Mouse (Mus musculus) embryonic facial prominence, embryonic 15.5 days (tissue): Measurements from ENCODE around the gene Eri2. TPM values are rescaled to one million over a fixed set of nuclear protein-coding genes. Genes with fewer than 3 reads are reported as not detected.
A peak's percentile ranks its signal among the peaks of the same experiment; 100 is the strongest.

Source experiments
- ATAC-seq: fragments of 200-750 bp; cut with Nextera tagmentation; 2 replicates; pipeline ENCODE4 v1.8.0; 2017; ENCODE audit warnings: low read depth, moderate TSS enrichment; ENCODE audit not compliant: insufficient number of reproducible peaks, low FRiP score, low TSS enrichment
- H3K27ac ChIP-seq: fragments of 300-500 bp; sonication (generic); replicated peaks from 2 replicates; pipeline ENCODE4 v1.5.1; 2015; ENCODE audit warnings: mild to moderate bottlenecking, inconsistent platforms
- H3K27me3 ChIP-seq: fragments of 300-500 bp; sonication (generic); 2 replicates; pipeline ENCODE4 v1.6.1; 2015; ENCODE audit warnings: inconsistent platforms
- H3K36me3 ChIP-seq: fragments of 300-500 bp; sonication (generic); 2 replicates; pipeline ENCODE4 v1.6.1; 2015; ENCODE audit warnings: mild to moderate bottlenecking, inconsistent platforms
- H3K4me1 ChIP-seq: fragments of 300-500 bp; sonication (generic); 2 replicates; pipeline ENCODE4 v1.6.1; 2015; ENCODE audit warnings: inconsistent platforms
- H3K4me2 ChIP-seq: fragments of 300-500 bp; sonication (generic); replicated peaks from 2 replicates; pipeline ENCODE4 v1.6.1; 2015; ENCODE audit warnings: mild to moderate bottlenecking, inconsistent platforms
- H3K4me3 ChIP-seq: fragments of 300-500 bp; sonication (generic); replicated peaks from 2 replicates; pipeline ENCODE4 v1.5.1; 2015; ENCODE audit warnings: mild to moderate bottlenecking, inconsistent platforms
- H3K9ac ChIP-seq: fragments of 300-500 bp; sonication (generic); 2 replicates; pipeline ENCODE4 v1.6.1; 2015; ENCODE audit warnings: inconsistent platforms
- H3K9me3 ChIP-seq: fragments of 300-500 bp; sonication (generic); replicated peaks from 2 replicates; pipeline ENCODE4 v1.6.1; 2016; ENCODE audit warnings: inconsistent platforms
- WGBS: fragments of 180-500 bp; shearing (Covaris S2); methylation state at CpG from one replicate; pipeline ENCODE4 v1.1.7; 2015; 5-methylcytosine and 5-hydroxymethylcytosine counted together
- polyA plus RNA-seq: library from polyadenylated mRNA; unstranded; fragments of >200 nt; fragmentation: Nextera tagmentation; extraction: Ambion mirVana; gene quantifications from 2 replicates; pipeline ENCODE4 v1.2.1, GENCODE M21; 2015

Gene Eri2
- polyA plus RNA-seq, result 18.5 and 19.8 TPM in 2 replicates

DNA sequence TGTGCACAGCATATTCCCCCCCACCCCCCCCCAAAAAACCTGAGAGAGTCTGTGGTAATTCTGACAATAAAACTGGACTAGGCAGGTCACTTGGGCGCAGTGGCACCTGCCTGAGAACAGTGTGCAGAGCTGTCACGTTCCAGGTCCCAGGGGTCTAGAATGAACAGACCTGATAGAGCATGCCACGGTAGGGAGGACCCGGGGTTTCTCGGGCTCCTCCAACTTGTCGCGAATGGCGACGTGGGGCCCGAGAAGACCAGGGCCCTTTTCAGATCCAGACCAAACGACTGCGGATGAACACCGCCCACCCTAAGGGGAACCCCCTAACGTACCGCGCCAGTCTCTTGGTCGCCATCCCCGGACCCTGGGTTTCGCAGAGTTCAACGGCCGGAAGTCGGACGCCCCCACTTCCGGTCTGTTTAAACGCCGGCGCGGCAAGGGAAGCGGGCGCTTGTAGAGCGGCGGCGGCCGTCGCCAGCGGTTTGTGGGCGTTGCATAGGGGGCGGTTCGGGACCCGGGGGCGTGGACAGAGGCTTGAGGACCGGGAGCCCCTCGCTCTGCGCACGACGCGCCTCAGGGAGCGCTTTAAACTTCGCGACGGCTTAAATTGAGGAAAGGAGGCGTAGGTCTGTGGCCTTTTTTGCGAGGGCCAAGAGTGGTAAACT is at the start of gene Eri2, which contains the start of gene Rexo5:
TSS of gene Eri2 (minus strand) at position 473 of the 665 bp plus-strand sequence.
TSS of gene Rexo5 (plus strand) at position 421 of the 665 bp plus-strand sequence.
- H3K4me1 ChIP-seq, result peaks cover 8% of the 10 kb centered on the region
- H3K27me3 ChIP-seq, result no peaks in the 10 kb centered on the region
- H3K9me3 ChIP-seq, result no peaks in the 10 kb centered on the region
- H3K27ac ChIP-seq, result peak within 1 kb of the TSS; percentile 82
- peak within 1 kb of the TSS; percentile 74 for H3K4me3 ChIP-seq
- peak within 1 kb of the TSS; percentile 81 for H3K4me2 ChIP-seq
- peak; percentile 99 for ATAC-seq
- H3K9ac ChIP-seq, result peak within 1 kb of the TSS; percentile 69
- H3K36me3 ChIP-seq, result peaks cover 8% of the 10 kb centered on the region; the same call in 1 of the 2 replicates
- WGBS, result under 1% methylated on average over 52 of the region's 53 CpGs

DNA sequence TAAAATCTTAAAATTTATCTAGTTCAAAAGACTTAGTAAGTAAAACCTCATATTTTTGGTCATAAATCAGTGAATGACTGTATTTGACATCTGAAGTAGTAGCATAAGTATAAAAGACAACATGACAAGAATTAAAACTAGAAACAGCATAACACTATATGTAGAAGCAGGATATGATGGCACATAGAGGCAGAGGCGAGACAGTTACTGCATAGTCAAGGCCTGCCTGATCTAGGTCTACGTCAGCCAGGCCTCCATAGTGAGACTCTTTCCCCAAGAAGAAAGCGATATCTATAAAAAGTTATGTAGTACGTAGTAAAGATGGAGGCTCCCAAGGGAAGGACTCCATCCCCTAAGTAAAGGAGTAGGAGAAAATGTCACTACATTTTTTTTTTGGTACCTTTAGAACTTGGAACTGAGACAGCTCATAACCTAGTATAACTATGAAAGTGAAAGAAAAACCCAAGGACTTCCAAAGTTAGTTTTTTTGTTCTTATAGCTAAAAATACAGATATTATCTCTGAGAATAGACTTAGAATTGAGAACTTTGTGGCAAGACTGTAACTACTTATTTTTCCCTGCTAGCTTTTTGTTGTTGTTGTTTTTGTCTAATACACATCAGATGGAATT is 48.1 kb upstream of the Eri2 start:
- H3K27me3 ChIP-seq, result no peaks in the 10 kb centered on the region
- no peaks in the 10 kb centered on the region for H3K9me3 ChIP-seq
- no peak for ATAC-seq
- no peak overlapping the region for H3K4me2 ChIP-seq
- no peak overlapping the region for H3K9ac ChIP-seq
- H3K4me3 ChIP-seq, result no peak overlapping the region
- H3K36me3 ChIP-seq, result peaks cover 10% of the 10 kb centered on the region; the same call in 1 of the 2 replicates
- H3K27ac ChIP-seq, result no peak overlapping the region
- no peaks in the 10 kb centered on the region for H3K4me1 ChIP-seq
- WGBS, result 93% methylated on average over 4 of the region's 4 CpGs

DNA sequence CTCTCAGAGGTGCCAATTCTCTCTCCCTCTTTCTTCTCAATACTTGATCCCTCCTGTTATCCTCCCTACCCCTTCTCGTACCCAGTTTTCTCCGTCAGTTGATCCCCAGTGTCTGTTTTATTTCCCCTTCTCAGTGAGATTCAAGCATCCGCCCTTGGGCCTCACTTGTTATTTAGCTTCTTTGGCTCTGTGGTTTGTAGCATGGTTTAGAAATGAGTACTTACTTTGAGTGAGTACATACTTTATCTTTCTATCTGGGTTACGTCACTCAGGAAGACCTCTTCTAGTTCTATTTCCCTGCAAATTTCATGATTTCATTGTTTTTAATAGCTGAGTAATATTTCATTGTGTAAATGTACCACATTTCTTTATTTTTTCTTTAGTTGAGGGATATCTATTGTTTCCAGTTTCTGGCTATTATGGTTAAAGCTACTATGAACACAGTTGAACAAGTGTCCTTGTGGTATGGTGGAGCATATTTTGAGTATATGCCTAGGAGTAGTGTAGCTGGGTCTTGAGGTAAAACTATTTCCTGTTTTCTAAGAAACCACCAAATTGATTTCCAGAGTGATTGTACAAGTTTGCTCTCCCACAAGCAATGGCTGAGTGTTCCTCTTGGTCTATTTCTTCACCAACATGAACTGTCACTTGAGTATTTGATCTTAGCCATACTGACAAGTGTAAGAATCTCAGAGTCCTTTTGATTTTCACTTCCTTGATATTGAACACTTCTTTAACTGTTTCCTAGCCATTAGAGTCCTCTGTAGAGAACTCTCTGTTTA is 42.3 kb upstream of the Eri2 start:
- no peaks in the 10 kb centered on the region for H3K4me1 ChIP-seq
- WGBS, result 88% methylated on average over 4 of the region's 4 CpGs
- no peaks in the 10 kb centered on the region for H3K27me3 ChIP-seq

DNA sequence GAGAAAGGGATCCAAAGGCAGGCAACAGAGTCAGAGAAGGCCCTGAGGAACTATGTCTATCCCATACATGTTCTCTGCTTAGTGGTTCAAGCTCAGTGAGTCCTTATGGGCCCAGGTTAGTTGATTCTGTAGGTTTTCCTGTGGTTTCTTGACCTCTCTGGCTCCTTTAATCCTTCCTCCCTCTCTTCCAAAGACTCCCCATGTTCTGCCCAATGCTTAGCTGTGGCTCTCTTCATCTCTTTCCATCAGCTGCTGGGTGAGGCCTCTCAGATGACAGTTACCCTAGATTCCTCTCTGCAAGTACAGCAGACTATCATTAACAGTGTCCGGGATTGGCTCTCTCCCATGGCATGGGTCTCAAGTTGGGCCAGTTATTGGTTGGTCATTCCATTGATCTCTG is 41.5 kb upstream of the Eri2 start:
- ATAC-seq, result no peak
- H3K27ac ChIP-seq, result no peak overlapping the region
- WGBS, result 97% methylated on average over 1 of the region's 1 CpGs
- no peak overlapping the region for H3K9ac ChIP-seq
- H3K4me1 ChIP-seq, result no peaks in the 10 kb centered on the region
- H3K4me3 ChIP-seq, result no peak overlapping the region
- H3K4me2 ChIP-seq, result no peak overlapping the region
- peaks cover 14% of the 10 kb centered on the region; the same call in 1 of the 2 replicates for H3K36me3 ChIP-seq
- no peaks in the 10 kb centered on the region for H3K27me3 ChIP-seq
- no peaks in the 10 kb centered on the region for H3K9me3 ChIP-seq

More for the DNA sequence above, 42.3 kb upstream of the Eri2 start:
- Histone ChIP-seq H3K27ac (no peak overlapping the region), H3K36me3 (peaks cover 14% of the 10 kb centered on the region; the same call in 1 of the 2 replicates), H3K4me3 (no peak overlapping the region), H3K9ac (no peak overlapping the region), H3K9me3 (no peaks in the 10 kb centered on the region), H3K4me2 (no peak overlapping the region)
- ATAC-seq, result no peak

DNA sequence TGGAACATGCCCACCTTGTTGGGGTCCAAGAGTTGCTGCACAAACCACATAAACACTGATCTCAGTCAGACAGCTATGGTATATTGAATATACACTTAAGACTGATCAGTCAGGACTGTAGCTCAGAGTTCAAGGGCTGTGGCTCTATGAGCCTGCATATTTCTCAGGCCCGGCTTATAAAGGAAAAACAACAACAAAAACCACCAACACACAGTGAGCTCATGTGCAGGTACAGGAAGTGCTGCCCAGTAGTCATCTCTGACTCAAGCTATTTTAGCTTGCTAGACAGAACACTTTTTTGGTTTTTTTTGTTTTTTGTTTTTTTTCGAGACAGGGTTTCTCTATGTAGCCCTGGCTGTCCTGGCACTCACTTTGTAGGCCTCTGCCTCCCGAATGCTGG is 14.9 kb upstream of the Eri2 start:
- H3K9me3 ChIP-seq, result no peaks in the 10 kb centered on the region
- H3K9ac ChIP-seq, result no peak overlapping the region
- no peak for ATAC-seq
- no peaks in the 10 kb centered on the region for H3K27me3 ChIP-seq
- H3K4me3 ChIP-seq, result no peak overlapping the region
- no peak overlapping the region for H3K4me2 ChIP-seq
- H3K36me3 ChIP-seq, result peaks cover 36% of the 10 kb centered on the region
- 91% methylated on average over 3 of the region's 3 CpGs for WGBS
- H3K27ac ChIP-seq, result no peak overlapping the region
- H3K4me1 ChIP-seq, result no peaks in the 10 kb centered on the region

DNA sequence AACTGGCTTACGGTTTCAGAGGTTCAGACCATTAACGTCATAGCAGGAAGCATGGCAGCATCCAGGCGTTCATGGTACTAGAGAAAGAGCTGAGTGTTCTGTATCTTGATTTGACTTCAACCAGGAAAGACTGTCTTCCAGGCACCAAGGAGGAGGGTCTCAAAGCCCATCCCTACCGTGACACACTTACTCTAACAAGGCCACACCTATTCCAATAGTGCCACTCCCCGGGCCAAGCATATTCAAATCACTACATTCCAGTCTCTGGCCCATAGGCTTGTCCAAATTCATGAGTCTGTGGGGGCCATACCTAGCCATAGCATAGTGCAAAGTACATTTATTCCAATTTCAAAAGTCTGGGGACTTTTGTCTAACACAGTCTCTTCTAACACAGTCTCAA is 13.5 kb upstream of the Eri2 start:
- Histone ChIP-seq H3K36me3 (peaks cover 29% of the 10 kb centered on the region), H3K27ac (no peak overlapping the region), H3K4me3 (no peak overlapping the region), H3K9ac (no peak overlapping the region), H3K4me1 (no peaks in the 10 kb centered on the region), H3K4me2 (no peak overlapping the region), H3K9me3 (no peaks in the 10 kb centered on the region), H3K27me3 (no peaks in the 10 kb centered on the region)
- ATAC-seq, result no peak
- 92% methylated on average over 5 of the region's 5 CpGs for WGBS

DNA sequence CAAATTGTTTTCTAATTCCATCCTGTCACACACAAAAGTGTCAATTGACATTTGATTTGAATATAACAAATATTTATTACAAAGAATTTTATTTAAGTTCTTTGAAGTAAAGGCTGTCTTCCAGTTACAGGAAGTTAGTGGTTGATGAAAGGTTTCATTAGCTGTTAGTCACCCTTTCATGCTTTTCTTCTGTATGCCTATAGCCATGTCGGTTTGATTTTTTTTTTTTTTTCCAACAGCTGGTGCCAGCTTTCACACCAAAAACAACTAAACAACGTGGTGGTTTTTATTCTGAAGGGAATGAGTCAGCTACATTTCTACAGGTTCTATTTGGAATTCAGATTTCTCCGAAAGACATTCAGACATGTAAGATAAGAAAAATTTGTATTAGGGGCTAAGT is 7.1 kb upstream of the Eri2 start:
- H3K4me1 ChIP-seq, result no peaks in the 10 kb centered on the region
- no peak overlapping the region for H3K9ac ChIP-seq
- WGBS, result 73% methylated on average over 3 of the region's 3 CpGs
- H3K4me3 ChIP-seq, result no peak overlapping the region
- no peak overlapping the region for H3K4me2 ChIP-seq
- ATAC-seq, result no peak
- H3K27me3 ChIP-seq, result no peaks in the 10 kb centered on the region
- no peaks in the 10 kb centered on the region for H3K9me3 ChIP-seq
- H3K27ac ChIP-seq, result no peak overlapping the region
- peaks cover 7% of the 10 kb centered on the region; the same call in 1 of the 2 replicates for H3K36me3 ChIP-seq

DNA sequence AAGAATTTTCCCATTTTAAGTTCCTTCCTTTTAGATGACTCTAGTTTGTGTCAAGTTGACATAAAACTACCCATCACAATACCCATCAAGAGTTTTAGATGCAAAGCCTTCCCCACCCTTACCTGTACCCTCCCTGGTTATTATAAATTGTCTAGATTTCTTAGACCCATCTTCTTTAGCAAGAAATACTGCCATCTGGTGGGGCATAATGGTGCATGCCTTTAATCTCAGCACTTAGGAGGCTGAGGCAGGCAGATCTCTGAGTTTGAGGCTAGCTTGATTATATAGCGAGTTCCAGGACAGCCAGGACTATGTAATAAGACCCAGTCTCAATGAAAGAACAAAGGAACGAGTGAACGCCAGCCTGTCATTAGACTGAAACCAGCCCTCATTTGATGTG is 6.6 kb upstream of the Eri2 start:
- Histone ChIP-seq H3K4me1 (no peaks in the 10 kb centered on the region), H3K27ac (no peak overlapping the region), H3K4me2 (no peak overlapping the region), H3K4me3 (no peak overlapping the region), H3K9me3 (no peaks in the 10 kb centered on the region), H3K27me3 (no peaks in the 10 kb centered on the region), H3K9ac (no peak overlapping the region), H3K36me3 (peaks cover 5% of the 10 kb centered on the region; the same call in 1 of the 2 replicates)
- no peak for ATAC-seq
- 92% methylated on average over 3 of the region's 3 CpGs for WGBS

DNA sequence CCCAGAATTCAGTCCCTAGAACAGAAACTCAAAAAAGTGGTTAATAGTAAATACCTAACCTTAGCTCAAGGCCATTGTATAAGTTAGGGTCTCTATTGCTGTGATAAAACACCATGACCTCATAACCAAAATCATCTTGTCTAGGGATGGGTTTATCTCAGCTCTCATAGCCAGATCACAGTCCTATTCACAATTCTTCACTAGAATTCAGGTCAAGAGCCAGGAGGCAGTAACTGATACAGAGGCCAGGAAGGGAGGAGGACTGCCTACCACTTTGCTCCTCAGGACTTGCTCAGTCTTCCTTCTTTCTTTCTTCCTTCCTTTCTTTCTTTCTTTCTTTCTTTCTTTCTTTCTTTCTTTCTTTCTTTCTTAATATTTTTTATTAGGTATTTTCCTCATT is 1.5 kb upstream of the Eri2 start:
- H3K27me3 ChIP-seq, result no peaks in the 10 kb centered on the region
- H3K9me3 ChIP-seq, result no peaks in the 10 kb centered on the region
- H3K36me3 ChIP-seq, result peaks cover 3% of the 10 kb centered on the region; the same call in 1 of the 2 replicates
- H3K4me2 ChIP-seq, result peak overlapping the region; percentile 27
- H3K27ac ChIP-seq, result no peak overlapping the region
- H3K9ac ChIP-seq, result no peak overlapping the region
- ATAC-seq, result no peak
- peaks cover 8% of the 10 kb centered on the region for H3K4me1 ChIP-seq
- H3K4me3 ChIP-seq, result peak overlapping the region; percentile 23

DNA sequence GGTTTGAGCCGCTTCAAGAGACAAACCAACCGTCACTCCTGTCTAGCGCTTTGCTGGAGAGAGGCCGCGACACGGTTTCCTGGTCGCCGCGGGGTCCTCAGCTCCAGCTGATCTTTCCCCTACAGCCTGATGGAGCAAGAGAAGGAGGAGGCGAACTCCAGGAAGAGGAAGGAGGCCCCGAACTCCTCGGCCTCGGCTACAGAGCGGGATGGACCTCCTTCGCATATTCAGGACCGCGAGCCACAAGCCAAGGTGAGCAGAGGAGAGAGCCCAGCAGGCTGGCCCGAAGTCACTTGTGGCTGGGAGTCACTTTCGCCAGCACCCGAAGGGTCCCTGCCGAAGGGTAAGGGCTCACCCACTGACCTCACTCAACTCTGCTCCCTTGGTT is 387 bp upstream of the Eri2 start:
- Histone ChIP-seq H3K36me3 (peaks cover 5% of the 10 kb centered on the region; the same call in 1 of the 2 replicates), H3K27ac (peak overlapping the region; percentile 82), H3K9me3 (no peaks in the 10 kb centered on the region), H3K27me3 (no peaks in the 10 kb centered on the region), H3K4me3 (peak overlapping the region; percentile 74), H3K4me2 (peak overlapping the region; percentile 81), H3K9ac (peak overlapping the region; percentile 69), H3K4me1 (peaks cover 8% of the 10 kb centered on the region)
- 0% methylated on average over 21 of the region's 21 CpGs for WGBS
- ATAC-seq, result no peak; the same call in none of the 2 replicates

DNA sequence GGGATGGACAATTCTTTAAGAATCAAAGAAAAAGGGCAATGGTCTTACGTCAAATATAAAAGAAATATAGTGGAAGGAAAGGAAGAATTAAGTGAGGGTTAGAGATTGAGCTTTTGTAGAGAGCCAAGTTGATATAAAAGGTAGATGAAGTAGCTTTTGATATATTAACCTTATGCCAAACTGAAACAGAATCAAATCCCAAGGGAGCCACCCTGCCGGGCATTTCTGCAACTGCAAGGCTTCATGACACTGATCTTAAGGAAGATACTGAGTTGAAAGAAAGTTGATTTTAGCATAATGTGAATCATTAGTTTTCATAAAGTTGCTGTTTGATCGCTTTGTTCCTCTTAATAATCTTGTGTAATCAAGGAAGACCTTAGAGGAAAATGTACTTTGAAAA is 4.8 kb downstream of the Eri2 start:
- Histone ChIP-seq H3K27me3 (no peaks in the 10 kb centered on the region), H3K4me1 (peaks cover 3% of the 10 kb centered on the region; the same call in 1 of the 2 replicates), H3K9me3 (no peaks in the 10 kb centered on the region), H3K4me2 (no peak overlapping the region), H3K36me3 (peaks cover 33% of the 10 kb centered on the region), H3K4me3 (no peak overlapping the region), H3K9ac (no peak overlapping the region), H3K27ac (no peak overlapping the region)
- no peak for ATAC-seq
- 82% methylated on average over 3 of the region's 3 CpGs for WGBS
